Mouse (Mus musculus): ENCODE data around the gene Grin2b.

DNA sequence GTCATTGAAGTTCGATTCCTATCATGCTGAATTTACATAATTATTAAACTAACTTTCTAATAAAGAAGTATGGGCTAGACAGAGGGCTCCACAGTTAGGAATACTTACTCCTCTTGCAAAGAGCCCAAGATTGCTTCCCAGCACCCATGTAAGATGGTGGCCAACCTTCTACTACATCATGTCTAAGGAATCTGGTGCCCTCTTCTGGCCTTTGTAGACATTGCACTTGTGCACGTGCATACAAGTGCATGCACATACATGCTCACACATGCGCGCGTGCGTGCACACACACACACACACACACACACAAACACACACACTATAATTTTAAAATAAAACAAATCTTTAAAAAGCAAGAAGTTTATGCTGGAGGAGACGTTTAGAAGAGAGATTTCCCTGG lies 481.8 kb downstream of the Grin2b start:
- TF ChIP-seq CTCF (IDR thresholded peaks at IDR 0.05; ENCODE audit: insufficient read depth, low read depth, low read length) (no peak), POLR2A (IDR thresholded peaks at IDR 0.05; ENCODE audit: insufficient read depth, low read depth, low read length) (no peak)

Data from olfactory bulb, adult 2 months (tissue).